Mouse (Mus musculus): ENCODE data around the gene Rpgrip1. TPM values are rescaled to one million over a fixed set of nuclear protein-coding genes. Genes with fewer than 3 reads are reported as not detected.

Gene Rpgrip1
- 4.6 TPM for polyA plus RNA-seq (2017; shearing (Covaris generic))

GRCm38 (mm10) chr14:52110346-52110745 lies at the start of gene Rpgrip1:
Gene Rpgrip1 (plus strand): TSS chr14:52110704.

GRCm38 (mm10) chr14:52103856-52104676 lies 6.4 kb upstream of the Rpgrip1 start, which contains the start of gene Hnrnpc:
Gene Hnrnpc (minus strand): TSS chr14:52104028.

GRCm38 (mm10) chr14:52197156-52197878 lies 86.8 kb downstream of the Rpgrip1 start, which contains the start of gene Supt16:
Gene Supt16 (minus strand): TSS chr14:52197416.

Other genes with a start within 250 kb of the Rpgrip1 start
- gene Mettl17, start 225.9 kb upstream of the Rpgrip1 start, polyA plus RNA-seq (2017; shearing (Covaris generic)), result 97.5 TPM
- 0.68 TPM for gene Slc39a2, start 217.8 kb upstream of the Rpgrip1 start, polyA plus RNA-seq (2017; shearing (Covaris generic))
- 56.7 TPM for gene Ndrg2, start 196.5 kb upstream of the Rpgrip1 start, polyA plus RNA-seq (2017; shearing (Covaris generic))
- gene Tppp2, start 192.3 kb upstream of the Rpgrip1 start, polyA plus RNA-seq (2017; shearing (Covaris generic)), result not detected
- not detected for gene Rnase13, start 187.9 kb upstream of the Rpgrip1 start, polyA plus RNA-seq (2017; shearing (Covaris generic))
- gene Arhgef40, start 126.0 kb upstream of the Rpgrip1 start, polyA plus RNA-seq (2017; shearing (Covaris generic)), result 0.86 TPM
- gene Tmem253, start 95.0 kb upstream of the Rpgrip1 start, polyA plus RNA-seq (2017; shearing (Covaris generic)), result not detected
- gene Zfp219, start 90.0 kb upstream of the Rpgrip1 start, polyA plus RNA-seq (2017; shearing (Covaris generic)), result 22.6 TPM
- not detected for gene Olfr221, start 68.2 kb upstream of the Rpgrip1 start, polyA plus RNA-seq (2017; shearing (Covaris generic))
- gene Hnrnpc, start 6.7 kb upstream of the Rpgrip1 start, polyA plus RNA-seq (2017; shearing (Covaris generic)), result 433 TPM
- 20.1 TPM for gene Supt16, start 86.7 kb downstream of the Rpgrip1 start, polyA plus RNA-seq (2017; shearing (Covaris generic))
- gene Chd8, start 147.1 kb downstream of the Rpgrip1 start, polyA plus RNA-seq (2017; shearing (Covaris generic)), result 36.3 TPM
- 89.2 TPM for gene Tox4, start 168.4 kb downstream of the Rpgrip1 start, polyA plus RNA-seq (2017; shearing (Covaris generic))
- 19.7 TPM for gene Rab2b, start 168.8 kb downstream of the Rpgrip1 start, polyA plus RNA-seq (2017; shearing (Covaris generic))
- 71.0 TPM for gene Mettl3, start 194.4 kb downstream of the Rpgrip1 start, polyA plus RNA-seq (2017; shearing (Covaris generic))
- gene Sall2, start 218.1 kb downstream of the Rpgrip1 start, polyA plus RNA-seq (2017; shearing (Covaris generic)), result 4.3 TPM
- gene Olfr1513, start 245.7 kb downstream of the Rpgrip1 start, polyA plus RNA-seq (2017; shearing (Covaris generic)), result not detected